Mouse (Mus musculus) bone marrow macrophage, adult 2 months (primary cell): ENCODE measurements around the gene Dnmt3c. TPM values are rescaled to one million over a fixed set of nuclear protein-coding genes. Genes with fewer than 3 reads are reported as not detected.
"Not testable (repeated sequence)": the region's sequence is repeated elsewhere in the genome, so short reads cannot be mapped to it uniquely, and the experiment has no call there.

Experiments
- H3K27ac ChIP-seq: 2 replicates; pipeline ENCODE4 v1.5.1; 2012; ENCODE audit warnings: low read depth, low read length; ENCODE audit not compliant: insufficient read depth
- H3K4me1 ChIP-seq: 2 replicates; pipeline ENCODE4 v1.6.1; 2012; ENCODE audit warnings: low read length; ENCODE audit not compliant: control insufficient read depth, insufficient read depth
- H3K4me3 ChIP-seq: 2 replicates; pipeline ENCODE4 v1.5.1; 2012; ENCODE audit warnings: mild to moderate bottlenecking, low read length, moderate library complexity; ENCODE audit not compliant: insufficient read depth
- CTCF ChIP-seq: IDR thresholded peaks from 2 replicates; pipeline ENCODE4 v1.5.1; 2012; ENCODE audit warnings: low read depth, mild to moderate bottlenecking, low read length, moderate library complexity
- POLR2A ChIP-seq: IDR thresholded peaks from 2 replicates; pipeline ENCODE4 v1.6.1; 2012; ENCODE audit warnings: mild to moderate bottlenecking, low read depth, low read length, borderline replicate concordance
- polyA plus RNA-seq: library from polyadenylated mRNA; stranded (reverse); fragments of >200 nt; gene quantifications from 2 replicates; pipeline ENCODE4 v1.2.4, GENCODE M21; 2012; ENCODE audit not compliant: missing spikeins, insufficient read depth, insufficient read length

Gene Dnmt3c
- not detected in 2 replicates for polyA plus RNA-seq

- Histone ChIP-seq H3K27ac (no peak within 1 kb of the TSS), H3K4me1 (no peaks in the 10 kb centered on the region), H3K4me3 (no peak within 1 kb of the TSS)
- TF ChIP-seq POLR2A (no peak), CTCF (no peak)
Observed at GRCm38 (mm10) chr2:153696352-153696751, at the start of gene Dnmt3c. Dnmt3c (plus strand) TSS chr2:153696652.

- H3K4me3 ChIP-seq: peak overlapping the region; percentile 97
- no peak overlapping the region for H3K27ac ChIP-seq
- H3K4me1 ChIP-seq: no peaks in the 10 kb centered on the region
- no peak for TF ChIP-seq POLR2A
- no peak for TF ChIP-seq CTCF
Observed at GRCm38 (mm10) chr2:153648773-153649297, 47.6 kb upstream of the Dnmt3c start.

- H3K4me3 ChIP-seq: peak within 1 kb of the TSS; percentile 97
- no peaks in the 10 kb centered on the region for H3K4me1 ChIP-seq
- H3K27ac ChIP-seq: no peak within 1 kb of the TSS
- no peak for TF ChIP-seq CTCF
- no peak for TF ChIP-seq POLR2A
Observed at GRCm38 (mm10) chr2:153649298-153650013, 47.0 kb upstream of the Dnmt3c start, which contains the start of gene Dnmt3b. Dnmt3b (plus strand) TSS chr2:153649450.

DNA sequence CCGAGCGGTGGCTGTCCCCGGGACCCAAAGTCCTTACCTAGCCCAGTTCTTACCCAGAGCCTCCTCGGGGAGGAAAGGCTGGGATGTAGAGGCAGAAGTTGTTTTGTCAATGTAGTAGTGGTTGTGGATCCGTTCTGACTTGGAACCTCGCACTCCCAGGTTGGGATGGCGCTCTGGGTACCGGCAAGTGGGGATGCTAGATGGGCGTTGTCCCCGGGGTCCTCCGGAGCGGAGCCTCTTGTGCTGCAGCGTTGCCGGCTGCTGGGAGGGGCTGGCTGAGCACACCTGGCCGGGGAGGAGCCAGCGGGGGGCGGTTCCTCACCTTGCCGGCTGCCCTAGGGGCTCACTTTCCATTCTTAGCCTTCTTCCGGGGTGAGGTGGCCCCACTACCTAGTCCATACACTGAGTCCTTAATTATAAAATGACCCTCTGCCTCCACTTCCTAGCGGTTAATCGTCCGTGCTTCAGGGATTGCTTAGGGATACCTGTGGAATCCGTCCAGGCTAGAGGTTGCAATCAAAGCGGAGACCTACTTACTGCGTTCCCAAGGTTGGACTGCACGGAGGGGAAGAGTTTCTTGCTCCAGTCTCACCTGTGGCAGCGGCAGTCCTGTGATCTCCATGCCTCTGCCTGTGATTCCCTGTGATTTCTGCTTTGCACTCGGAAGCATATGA, 46.3 kb upstream of the Dnmt3c start:
- Histone ChIP-seq H3K4me1 (no peaks in the 10 kb centered on the region), H3K27ac (no peak overlapping the region), H3K4me3 (peak overlapping the region; percentile 97)
- TF ChIP-seq POLR2A: no peak
- no peak for TF ChIP-seq CTCF

DNA sequence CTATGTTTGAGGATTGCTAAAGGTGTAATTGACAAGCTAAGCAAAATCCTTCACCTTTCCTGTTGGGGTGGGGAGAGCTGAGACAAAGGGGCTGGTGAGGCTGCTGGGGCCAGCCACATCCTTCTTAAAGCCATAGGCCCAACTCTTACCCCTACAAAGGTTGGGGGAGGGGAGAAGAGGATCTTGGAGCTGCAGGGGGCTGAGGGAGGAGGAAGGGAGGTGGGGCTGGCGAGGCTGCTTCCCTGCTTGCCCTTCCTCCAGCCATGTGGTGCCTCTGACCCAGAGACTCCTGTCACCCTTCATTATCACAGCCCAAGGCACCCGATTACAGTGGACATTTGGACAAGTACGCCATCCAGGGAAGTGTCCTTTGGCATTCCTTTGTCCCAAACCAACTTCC, 44.8 kb upstream of the Dnmt3c start:
- no peak for TF ChIP-seq CTCF
- TF ChIP-seq POLR2A: no peak
- no peak overlapping the region for H3K4me3 ChIP-seq
- H3K4me1 ChIP-seq: no peaks in the 10 kb centered on the region
- no peak overlapping the region for H3K27ac ChIP-seq

- not testable (repeated sequence) for H3K4me3 ChIP-seq, H3K4me1 ChIP-seq, H3K27ac ChIP-seq
Observed at GRCm38 (mm10) chr2:153657659-153658058, 38.8 kb upstream of the Dnmt3c start.

GRCm38 (mm10) chr2:153660616-153661015, 35.8 kb upstream of the Dnmt3c start:
- Histone ChIP-seq H3K27ac (no peak overlapping the region), H3K4me1 (no peaks in the 10 kb centered on the region), H3K4me3 (no peak overlapping the region)
- TF ChIP-seq CTCF (no peak), POLR2A (no peak)

- no peak for TF ChIP-seq POLR2A
- TF ChIP-seq CTCF: no peak
- no peaks in the 10 kb centered on the region for H3K4me1 ChIP-seq
- no peak overlapping the region for H3K27ac ChIP-seq
- H3K4me3 ChIP-seq: no peak overlapping the region
Observed at GRCm38 (mm10) chr2:153665401-153665800, 31.1 kb upstream of the Dnmt3c start.

DNA sequence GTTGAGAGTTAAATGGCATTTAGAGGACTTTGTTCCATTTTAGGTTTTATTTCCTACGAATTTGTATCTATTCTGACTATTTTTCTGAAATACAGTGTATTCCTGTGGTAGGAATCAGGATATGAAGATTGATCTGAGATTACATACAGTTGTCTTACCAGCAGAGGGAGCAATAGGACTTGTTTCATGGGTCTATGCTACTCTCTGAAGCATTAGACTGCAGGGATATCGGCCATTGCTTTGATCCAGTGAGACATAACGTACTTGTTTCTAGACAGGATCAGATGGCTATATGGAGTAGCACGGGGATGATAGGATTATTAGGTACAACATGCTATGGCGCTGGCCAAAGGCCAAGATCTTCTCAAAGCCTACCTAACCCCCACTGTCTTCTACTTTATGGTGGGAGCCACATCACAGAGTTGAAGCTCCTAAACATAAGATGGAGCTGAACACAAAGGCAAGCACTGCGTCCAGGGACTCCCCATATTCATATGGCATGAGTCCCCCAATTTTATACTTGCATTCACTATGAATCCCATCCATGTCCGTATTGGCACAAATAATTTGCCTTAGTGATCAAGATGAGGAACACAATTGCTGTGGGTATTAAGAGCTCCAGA, 27.6 kb upstream of the Dnmt3c start:
- no peak overlapping the region for H3K27ac ChIP-seq
- H3K4me3 ChIP-seq: no peak overlapping the region
- H3K4me1 ChIP-seq: no peaks in the 10 kb centered on the region
- TF ChIP-seq POLR2A: no peak
- TF ChIP-seq CTCF: no peak

GRCm38 (mm10) chr2:153670111-153670510, 26.3 kb upstream of the Dnmt3c start:
- Histone ChIP-seq H3K4me1 (no peaks in the 10 kb centered on the region), H3K27ac (no peak overlapping the region), H3K4me3 (no peak overlapping the region)
- no peak for TF ChIP-seq POLR2A
- no peak for TF ChIP-seq CTCF
